ENCODE assay signal across 15 mouse cellular contexts in genomic region chr7:134724841-134725240, GRCm38 (mm10). TPM values are rescaled to one million over a fixed set of nuclear protein-coding genes. Genes with fewer than 3 reads are reported as not detected.
A peak's percentile ranks its signal among the peaks of the same experiment; 100 is the strongest.
DNase-seq lines count a peak whose midpoint lies in the region; ATAC-seq and TF ChIP-seq lines count a peak whose summit lies in the region.
"Had no signal": no experiment of that assay in that cellular context is flagged by ENCODE, and none has a peak within 500 bp of the region (broad histone marks: within the 10 kb centered on the region; RNA-seq: fewer than 3 reads in every experiment).

No protein-coding gene starts in this region.

- no peak for ATAC-seq in heart, embryonic 12.5 days (ENCODE audit: insufficient number of reproducible peaks, low FRiP score)
- ATAC-seq in lung, embryonic 16.5 days (ENCODE audit: low read depth): peak; percentile 42; the same call in 1 of the 2 replicates
- ATAC-seq in hindbrain, embryonic 12.5 days (ENCODE audit: low FRiP score): no peak
- no peak for ATAC-seq in midbrain, embryonic 15.5 days (replicated peaks)
- ATAC-seq: CD4-positive, CD25-positive, alpha-beta regulatory T cell, adult 4 months had no signal

- H3K4me2 ChIP-seq in heart, embryonic 12.5 days: peak overlapping the region; percentile 42
- H3K4me2 ChIP-seq in lung, embryonic 16.5 days (ENCODE audit: low read depth, low read length): peak overlapping the region; percentile 24
- peak overlapping the region; percentile 21; the same call in 1 of the 2 replicates for H3K4me2 ChIP-seq in hindbrain, embryonic 12.5 days (replicated peaks)
- peak overlapping the region; percentile 20; the same call in 1 of the 2 replicates for H3K4me2 ChIP-seq in midbrain, embryonic 15.5 days
- H3K4me2 ChIP-seq: embryonic facial prominence, embryonic 13.5 days; limb, embryonic 15.5 days had no signal

- peaks cover 42% of the 10 kb centered on the region for H3K4me1 ChIP-seq in heart, embryonic 12.5 days (replicated peaks)
- H3K4me1 ChIP-seq in lung, embryonic 16.5 days (replicated peaks; ENCODE audit: control insufficient read depth, insufficient read depth, low read length): peaks cover 16% of the 10 kb centered on the region
- H3K4me1 ChIP-seq in hindbrain, embryonic 12.5 days: peaks cover 17% of the 10 kb centered on the region
- peaks cover 14% of the 10 kb centered on the region for H3K4me1 ChIP-seq in midbrain, embryonic 15.5 days

- H3K27ac ChIP-seq in heart, embryonic 12.5 days (ENCODE audit: poor library complexity, severe bottlenecking): no peak overlapping the region
- H3K27ac ChIP-seq in lung, embryonic 16.5 days (ENCODE audit: low read length): peak overlapping the region; percentile 77
- no peak overlapping the region for H3K27ac ChIP-seq in hindbrain, embryonic 12.5 days
- no peak overlapping the region for H3K27ac ChIP-seq in midbrain, embryonic 15.5 days
- no peak overlapping the region for H3K27ac ChIP-seq in gastrocnemius, adult 2 months
- H3K27ac ChIP-seq: embryonic facial prominence, embryonic 13.5 days; heart, adult 2 months; limb, embryonic 15.5 days; macrophage had no signal

- H3K9ac ChIP-seq in heart, embryonic 12.5 days: 0 out of 2 replicates have a peak overlapping the region, but pooled peaks have one; percentile 19
- H3K9ac ChIP-seq in lung, embryonic 16.5 days (ENCODE audit: low read length): no peak overlapping the region
- no peak overlapping the region for H3K9ac ChIP-seq in hindbrain, embryonic 12.5 days
- H3K9ac ChIP-seq in midbrain, embryonic 15.5 days: no peak overlapping the region
- H3K9ac ChIP-seq: embryonic facial prominence, embryonic 13.5 days; limb, embryonic 15.5 days had no signal

- intact Hi-C loops in heart, postnatal 36 days (cut with DNase I): no loop called here
- intact Hi-C loops in gastrocnemius, postnatal 14 days (cut with DNase I; ENCODE audit: low total_unique reads): no loop called here
- intact Hi-C loops in gastrocnemius, adult 2 months (cut with DNase I): no loop called here

- H3K9me3 ChIP-seq in heart, embryonic 12.5 days (replicated peaks): no peaks in the 10 kb centered on the region
- H3K9me3 ChIP-seq in lung, embryonic 16.5 days (ENCODE audit: control insufficient read depth, low read length): no peaks in the 10 kb centered on the region
- H3K9me3 ChIP-seq in hindbrain, embryonic 12.5 days (replicated peaks): no peaks in the 10 kb centered on the region
- H3K9me3 ChIP-seq in midbrain, embryonic 15.5 days: no peaks in the 10 kb centered on the region
- H3K9me3 ChIP-seq: embryonic facial prominence, embryonic 13.5 days; limb, embryonic 15.5 days had no signal

- H3K27me3 ChIP-seq in heart, embryonic 12.5 days (replicated peaks): no peaks in the 10 kb centered on the region
- no peaks in the 10 kb centered on the region for H3K27me3 ChIP-seq in lung, embryonic 16.5 days (ENCODE audit: control insufficient read depth, insufficient read depth, low read depth, low read length)
- H3K27me3 ChIP-seq in hindbrain, embryonic 12.5 days: 0 out of 2 replicates have a peak, but pooled peaks cover 8% of the 10 kb centered on the region
- H3K27me3 ChIP-seq in midbrain, embryonic 15.5 days (replicated peaks): no peaks in the 10 kb centered on the region
- H3K27me3 ChIP-seq: embryonic facial prominence, embryonic 13.5 days; limb, embryonic 15.5 days had no signal

- 55% methylated on average over 7 of the region's 7 CpGs for WGBS in heart, embryonic 12.5 days
- 39% methylated on average over 7 of the region's 7 CpGs for WGBS in lung, embryonic 16.5 days
- 18% methylated on average over 7 of the region's 7 CpGs for WGBS in hindbrain, embryonic 12.5 days
- 25% methylated on average over 7 of the region's 7 CpGs for WGBS in midbrain, embryonic 15.5 days

- H3K4me3 ChIP-seq in heart, embryonic 12.5 days: no peak overlapping the region
- H3K4me3 ChIP-seq in lung, embryonic 16.5 days (ENCODE audit: low read length): no peak overlapping the region
- H3K4me3 ChIP-seq in hindbrain, embryonic 12.5 days: no peak overlapping the region
- H3K4me3 ChIP-seq in midbrain, embryonic 15.5 days: no peak overlapping the region
- H3K4me3 ChIP-seq in gastrocnemius, adult 2 months: no peak overlapping the region
- H3K4me3 ChIP-seq: embryonic facial prominence, embryonic 13.5 days; heart, adult 2 months; limb, embryonic 15.5 days had no signal

- TF ChIP-seq CTCF in gastrocnemius, adult 2 months (IDR thresholded peaks at IDR 0.05): no peak

- DNase-seq in heart, postnatal 36 days: no peak
- DNase-seq in lung, postnatal 25 days (ENCODE audit: low spot score): no peak
- no peak for DNase-seq in gastrocnemius, postnatal 14 days
- DNase-seq in gastrocnemius, adult 2 months: no peak
- DNase-seq: cerebellum, adult 8-10 months; kidney, adult 2 months had no signal

- H3K36me3 ChIP-seq in heart, embryonic 12.5 days: peaks cover 21% of the 10 kb centered on the region
- H3K36me3 ChIP-seq in lung, embryonic 16.5 days (ENCODE audit: control insufficient read depth, insufficient read depth, low read length): no peaks in the 10 kb centered on the region
- H3K36me3 ChIP-seq in hindbrain, embryonic 12.5 days: no peaks in the 10 kb centered on the region
- H3K36me3 ChIP-seq in midbrain, embryonic 15.5 days (replicated peaks): no peaks in the 10 kb centered on the region

RNA-seq across cellular contexts. Expression of gene Dock1, which starts 54.4 kb away (rescaled TPM):
- 31.9 and 32.1 TPM in 2 replicates for polyA plus RNA-seq in heart, embryonic 12.5 days (2016; fragmentation: Nextera tagmentation; extraction: Ambion mirVana)
- total RNA-seq in heart, postnatal 36 days (2021): 10 to 100 TPM; 26.3 to 28.8 TPM
- 40.0 and 44.5 TPM in 2 replicates for polyA plus RNA-seq in lung, embryonic 16.5 days (2015; fragmentation: Nextera tagmentation; extraction: Ambion mirVana)
- 28.4 and 29.3 TPM in 2 replicates for polyA plus RNA-seq in hindbrain, embryonic 12.5 days (2016; fragmentation: Nextera tagmentation; extraction: Ambion mirVana)
- polyA plus RNA-seq in midbrain, embryonic 15.5 days (2015; fragmentation: Nextera tagmentation; extraction: Ambion mirVana): 6.0 and 7.2 TPM in 2 replicates
- total RNA-seq in gastrocnemius, postnatal 14 days (2021): 10 to 100 TPM; 14.6 to 15.4 TPM
- 1 to 10 TPM; 6.6 to 9.5 TPM for total RNA-seq in gastrocnemius, adult 2 months (2021)
